Mouse (Mus musculus): Measurements from ENCODE around the gene Camk2g. TPM values are rescaled to one million over a fixed set of nuclear protein-coding genes. Genes with fewer than 3 reads are reported as not detected.

Gene Camk2g
- total and polyA plus RNA-seq, 3 experiments = 15.7 to 33.1 (median 18.5) TPM

- Histone ChIP-seq H3K9me3 (replicated peaks; ENCODE audit: low read length) (no peaks in the 10 kb centered on the region), H3K36me3 (replicated peaks in 1 of 2; ENCODE audit: control insufficient read depth in 1 of 2, insufficient read depth in 1 of 2, low read length in 1 of 2) (no peaks in the 10 kb centered on the region), H3K27me3 (replicated peaks) (no peaks in the 10 kb centered on the region), H3K79me2 (replicated peaks; ENCODE audit: control insufficient read depth, extremely low read depth, insufficient read depth, poor library complexity, severe bottlenecking) (no peaks in the 10 kb centered on the region), H3K4me1 (ENCODE audit: control insufficient read depth in 1 of 2, insufficient read depth in 2 of 2) (peaks cover 6 to 41% of the 10 kb centered on the region in 2 experiments), H3K27ac (ENCODE audit: insufficient read depth, low read depth) (no peak overlapping the region), H3K4me2 (ENCODE audit: insufficient read depth, low read depth, poor library complexity, severe bottlenecking) (no peak overlapping the region), H3K9ac (ENCODE audit: insufficient read depth, low read depth) (no peak overlapping the region), H3K4me3 (replicated peaks in 1 of 3; ENCODE audit: low read depth in 2 of 3, low read length in 2 of 3, poor library complexity in 1 of 3) (no peak overlapping the region)
- DNase-seq (ENCODE audit: extremely low read depth) = no peak
- dilution Hi-C loops (cut with MboI; ENCODE audit: extremely low pct_ligation_motif_present, extremely low pct_unique_long_range_greater_than_20kb, low sequenced_read_pairs) (no loop called here), in situ Hi-C loops (cut with MboI; ENCODE audit: low pct_ligation_motif_present, low pct_unique_long_range_greater_than_20kb, low sequenced_read_pairs) (no loop called here)
- no peak for TF ChIP-seq MXI1 (IDR thresholded peaks at IDR 0.05; ENCODE audit: low read depth, low read length)
- TF ChIP-seq UBTF (IDR thresholded peaks at IDR 0.05; ENCODE audit: low read depth, low read length) = no peak
- no peak for TF ChIP-seq MYC (IDR thresholded peaks at IDR 0.05; ENCODE audit: low read depth, low read length)
- TF ChIP-seq IRF4 (IDR thresholded peaks at IDR 0.05; ENCODE audit: low read depth, low read length) = no peak
- TF ChIP-seq NELFE (IDR thresholded peaks at IDR 0.05; ENCODE audit: low read depth, low read length) = no peak
- no peak for TF ChIP-seq TCF12 (IDR thresholded peaks at IDR 0.05; ENCODE audit: low read depth, low read length)
- no peak for TF ChIP-seq MAZ (IDR thresholded peaks at IDR 0.05; ENCODE audit: low read depth, low read length)
- no peak for TF ChIP-seq JUND (conservative IDR thresholded peaks at IDR 0.05; ENCODE audit: low read depth, low read length)
- TF ChIP-seq ZKSCAN1 (IDR thresholded peaks at IDR 0.05; ENCODE audit: borderline replicate concordance, low read depth, low read length) = no peak
- TF ChIP-seq HCFC1 (IDR thresholded peaks at IDR 0.05; ENCODE audit: low read depth, low read length) = no peak
Observed at GRCm38 (mm10) chr14:20804481-20804880, 10.6 kb upstream of the Camk2g start.

GRCm38 (mm10) chr14:20803606-20803938 is 9.7 kb upstream of the Camk2g start:
- Histone ChIP-seq H3K4me2 (ENCODE audit: insufficient read depth, low read depth, poor library complexity, severe bottlenecking) (no peak overlapping the region), H3K4me1 (ENCODE audit: control insufficient read depth in 1 of 2, insufficient read depth in 2 of 2) (peaks cover 5 to 36% of the 10 kb centered on the region in 2 experiments), H3K36me3 (replicated peaks in 1 of 2; ENCODE audit: control insufficient read depth in 1 of 2, insufficient read depth in 1 of 2, low read length in 1 of 2) (no peaks in the 10 kb centered on the region), H3K27ac (ENCODE audit: insufficient read depth, low read depth) (no peak overlapping the region), H3K9ac (ENCODE audit: insufficient read depth, low read depth) (no peak overlapping the region), H3K27me3 (replicated peaks) (no peaks in the 10 kb centered on the region), H3K4me3 (replicated peaks in 1 of 3; ENCODE audit: low read depth in 2 of 3, low read length in 2 of 3, poor library complexity in 1 of 3) (no peak overlapping the region), H3K9me3 (replicated peaks; ENCODE audit: low read length) (no peaks in the 10 kb centered on the region), H3K79me2 (replicated peaks; ENCODE audit: control insufficient read depth, extremely low read depth, insufficient read depth, poor library complexity, severe bottlenecking) (no peaks in the 10 kb centered on the region)
- TF ChIP-seq ZC3H11A (IDR thresholded peaks at IDR 0.05; ENCODE audit: low read depth, low read length) = peak; percentile 94
- TF ChIP-seq JUND (conservative IDR thresholded peaks at IDR 0.05; ENCODE audit: low read depth, low read length) = 0 out of 2 replicates have a peak, but pooled peaks have one; percentile 10
- peak; percentile 97 for TF ChIP-seq RAD21 (IDR thresholded peaks at IDR 0.05; ENCODE audit: low read depth, low read length)
- TF ChIP-seq ZKSCAN1 (IDR thresholded peaks at IDR 0.05; ENCODE audit: borderline replicate concordance, low read depth, low read length) = no peak
- TF ChIP-seq SMC3 (IDR thresholded peaks at IDR 0.05; ENCODE audit: low read depth, low read length) = peak; percentile 99
- 0 out of 2 replicates have a peak, but pooled peaks have one; percentile 29 for TF ChIP-seq MEF2A (IDR thresholded peaks at IDR 0.05; ENCODE audit: borderline replicate concordance, low read depth, low read length)
- no peak for TF ChIP-seq JUN (IDR thresholded peaks at IDR 0.05; ENCODE audit: insufficient read depth, low read depth, low read length)
- peak; percentile 98 for TF ChIP-seq CTCF (conservative IDR thresholded peaks at IDR 0.05 in 1 of 2, IDR thresholded peaks at IDR 0.05 in 1 of 2; ENCODE audit: low read depth in 2 of 2, low read length in 2 of 2)
- dilution Hi-C loops (cut with MboI; ENCODE audit: extremely low pct_ligation_motif_present, extremely low pct_unique_long_range_greater_than_20kb, low sequenced_read_pairs) (no loop called here), in situ Hi-C loops (cut with MboI; ENCODE audit: low pct_ligation_motif_present, low pct_unique_long_range_greater_than_20kb, low sequenced_read_pairs) (no loop called here)
- DNase-seq (ENCODE audit: extremely low read depth) = peak; percentile 91
